Mouse (Mus musculus): ENCODE data around the gene Mast1. TPM values are rescaled to one million over a fixed set of nuclear protein-coding genes. Genes with fewer than 3 reads are reported as not detected.

The Mast1 gene
- 0.29 and 0.31 TPM in 2 replicates for polyA plus RNA-seq (2015; fragmentation: Nextera tagmentation; extraction: Ambion mirVana)

GRCm38 (mm10) chr8:84936962-84937546, at the start of gene Mast1:
Gene Mast1, minus strand, starts transcription at chr8:84937359.

DNA sequence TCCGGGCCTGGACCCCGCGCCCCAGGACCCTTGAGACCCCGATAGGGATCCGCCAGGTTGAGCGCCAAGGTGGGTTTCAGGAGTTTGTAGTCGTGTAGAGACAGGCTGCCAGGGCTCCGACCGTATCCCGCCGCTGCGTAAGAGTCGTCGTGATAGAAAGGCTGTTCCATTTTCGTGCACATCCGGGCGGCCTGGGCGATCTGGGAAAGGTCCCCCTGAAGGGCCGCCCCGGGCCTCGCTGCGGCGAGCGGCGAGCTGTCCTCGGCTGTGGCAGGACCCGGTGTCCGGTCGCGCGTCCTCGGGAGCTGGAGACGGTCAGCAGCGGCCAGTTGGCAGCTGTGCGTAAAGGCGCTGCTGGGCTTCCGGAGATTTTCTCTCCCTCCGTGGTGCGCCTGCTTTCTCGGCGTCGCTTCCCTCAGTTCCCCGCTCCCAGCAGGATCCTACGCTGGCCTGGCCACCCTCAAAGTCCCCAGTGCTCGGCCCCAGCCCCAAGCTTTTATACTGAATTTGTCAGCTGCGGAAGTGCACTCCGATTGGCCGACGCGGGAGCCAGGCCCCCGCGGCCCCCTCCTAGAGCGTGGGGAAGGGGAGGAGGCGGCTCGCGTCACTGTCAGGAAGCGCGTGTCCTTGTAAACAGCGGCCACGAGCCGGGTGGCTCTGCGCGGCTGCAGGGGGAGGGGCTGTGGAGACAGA, 41.2 kb upstream of the Mast1 start, which contains the start of gene Junb:
Junb (minus strand) TSS at position 471 of the 693 bp plus-strand sequence.

DNA sequence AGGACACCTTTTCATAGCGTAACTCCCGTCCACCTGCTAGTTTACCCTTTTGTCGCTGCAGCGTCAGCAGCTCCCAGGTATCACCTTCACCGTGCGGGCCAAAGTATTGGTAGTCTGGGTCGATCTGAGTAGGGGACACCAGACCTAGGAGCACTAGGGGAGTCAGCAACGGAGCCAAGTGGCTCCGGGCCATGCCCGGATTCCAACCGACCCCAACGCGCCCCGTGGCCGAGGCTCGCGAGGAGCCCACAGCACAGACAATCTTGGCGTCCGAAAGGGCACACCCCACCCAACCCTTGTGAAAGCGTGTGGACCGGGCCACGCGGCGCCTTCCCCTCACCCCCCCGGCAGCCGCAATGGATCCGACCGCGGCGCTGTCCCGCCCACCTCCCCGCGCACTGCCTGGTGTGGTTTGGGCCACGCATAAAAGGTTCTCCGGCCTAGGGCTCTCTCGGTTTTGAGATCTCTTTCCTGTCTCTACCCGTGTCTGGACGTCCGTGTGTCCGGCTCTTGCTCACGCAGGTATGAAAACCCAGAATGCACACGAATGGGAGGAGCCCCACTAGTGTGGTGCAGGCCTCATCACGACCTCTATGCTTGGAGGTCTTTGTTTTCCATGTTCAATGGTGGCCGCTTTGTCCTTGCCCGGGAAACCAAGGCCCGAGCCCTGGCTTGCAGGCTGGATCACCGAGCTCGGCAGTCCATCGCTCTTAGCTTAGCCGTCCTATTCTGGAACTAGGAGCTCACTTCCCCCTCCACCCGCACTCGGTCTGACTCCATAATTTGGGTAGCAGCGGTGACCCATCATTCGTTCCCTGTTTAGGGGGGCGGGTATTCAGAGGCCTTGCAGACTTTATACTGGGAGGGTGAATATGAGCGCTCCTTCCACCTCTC, 32.3 kb upstream of the Mast1 start, which contains the start of the genes Gm49661, Prdx2 and Rnaseh2a:
Gm49661 (minus strand) TSS at position 193 of the 894 bp plus-strand sequence.
Prdx2 (plus strand) TSS at position 347 of the 894 bp plus-strand sequence.
Rnaseh2a (minus strand) TSS at position 527 of the 894 bp plus-strand sequence.

GRCm38 (mm10) chr8:84946528-84947240, 9.5 kb upstream of the Mast1 start, which contains the start of gene Rtbdn:
Gene Rtbdn, plus strand, starts transcription at chr8:84946991.

GRCm38 (mm10) chr8:84908421-84909161, 28.6 kb downstream of the Mast1 start, which contains the start of gene Dnase2a:
Gene Dnase2a, plus strand, starts transcription at chr8:84908560.

GRCm38 (mm10) chr8:84901752-84902151, 35.4 kb downstream of the Mast1 start, which contains the start of gene Klf1:
Gene Klf1, plus strand, starts transcription at chr8:84901928.

DNA sequence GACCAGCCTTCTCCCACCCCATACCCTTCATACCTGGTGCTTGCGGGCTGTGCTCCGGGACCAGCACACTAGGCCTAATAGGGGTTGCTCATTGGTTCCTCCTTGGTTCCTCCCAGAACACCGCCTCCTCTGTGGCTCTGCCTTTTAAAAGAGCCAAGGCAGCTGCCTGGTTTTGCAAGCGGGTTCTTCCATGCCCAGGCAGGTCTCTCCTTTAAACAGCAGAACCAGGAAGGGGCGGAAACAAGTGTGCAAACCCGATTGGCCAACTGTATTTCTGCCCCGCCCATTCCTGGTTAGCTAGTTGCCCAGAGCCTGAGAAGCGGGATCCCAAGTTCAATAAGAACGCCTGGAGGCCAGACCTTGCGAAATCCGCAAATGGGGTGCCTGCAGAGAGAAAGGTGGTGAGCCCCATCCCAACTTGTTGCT, 43.4 kb downstream of the Mast1 start, which contains the start of gene Gcdh:
Gcdh (minus strand) TSS at position 213 of the 426 bp plus-strand sequence.

DNA sequence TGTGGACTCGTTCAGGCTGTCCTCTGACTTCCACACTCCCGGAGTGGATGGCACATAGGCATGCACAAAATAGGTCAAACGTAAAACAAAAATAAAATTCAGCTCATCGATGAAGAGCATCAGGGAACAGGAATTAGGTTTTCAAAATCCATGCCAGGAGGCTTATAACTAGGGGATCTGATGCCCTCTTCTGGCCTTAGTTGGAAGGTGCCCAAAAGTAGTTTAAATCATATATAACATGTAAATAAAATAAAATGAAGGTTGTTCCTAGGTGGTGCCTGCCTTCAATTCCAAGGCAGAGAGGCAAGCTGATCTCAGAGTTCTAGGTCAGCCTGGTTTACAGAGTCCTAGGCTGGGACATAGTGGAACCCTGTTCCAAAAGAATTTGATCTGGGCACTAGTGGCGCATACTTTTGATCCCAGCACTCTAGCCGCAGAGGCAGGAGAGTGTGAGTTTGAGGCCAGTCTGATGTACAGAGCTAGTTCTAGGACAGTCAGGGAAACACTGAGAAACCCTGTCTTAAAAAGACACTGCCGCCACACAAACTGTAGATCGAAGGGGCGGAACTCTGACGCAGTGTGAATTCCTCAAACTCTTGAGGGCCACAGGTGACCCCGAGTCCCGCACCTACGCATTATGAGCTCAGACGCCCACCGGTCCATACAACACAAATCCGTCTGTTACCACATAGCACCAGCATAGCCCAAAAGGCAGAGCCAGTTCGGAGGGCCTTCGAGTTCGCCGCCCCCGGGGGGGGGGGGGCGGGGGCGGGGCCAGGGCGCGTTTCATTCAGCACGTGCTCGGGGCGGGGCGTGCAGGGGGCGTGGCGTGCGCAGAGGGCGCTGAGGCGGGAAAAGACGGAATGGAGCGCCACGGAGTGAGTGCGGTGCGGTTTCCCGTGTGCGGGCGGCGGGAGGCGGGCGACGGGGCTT, 65.5 kb downstream of the Mast1 start, which contains the start of gene Syce2:
Syce2 (plus strand) TSS at position 736 of the 933 bp plus-strand sequence.

Small RNAs within 50 kb of the gene (microRNA-seq; reads per million reads assigned to microRNA genes)
- gene Gm24197 (not detected), gene Mir7069 (not detected)

Other genes starting within 250 kb of the Mast1 start
- gene Nacc1, start 249.5 kb downstream of the Mast1 start, polyA plus RNA-seq (2015; fragmentation: Nextera tagmentation; extraction: Ambion mirVana): 9.3 and 10.3 TPM in 2 replicates
- gene Lyl1, start 235.9 kb downstream of the Mast1 start, polyA plus RNA-seq (2015; fragmentation: Nextera tagmentation; extraction: Ambion mirVana): 4.1 and 5.5 TPM in 2 replicates
- gene G430095P16Rik, start 214.4 kb downstream of the Mast1 start, polyA plus RNA-seq (2015; fragmentation: Nextera tagmentation; extraction: Ambion mirVana): 2.8 and 3.3 TPM in 2 replicates
- gene Nfix, start 137.0 kb downstream of the Mast1 start, polyA plus RNA-seq (2015; fragmentation: Nextera tagmentation; extraction: Ambion mirVana): 33.7 and 35.4 TPM in 2 replicates
- gene Dand5, start 114.5 kb downstream of the Mast1 start, polyA plus RNA-seq (2015; fragmentation: Nextera tagmentation; extraction: Ambion mirVana): 1.9 and 3.5 TPM in 2 replicates
- 28.0 and 29.7 TPM in 2 replicates for gene Gadd45gip1, start 105.8 kb downstream of the Mast1 start, polyA plus RNA-seq (2015; fragmentation: Nextera tagmentation; extraction: Ambion mirVana)
- gene Rad23a, start 96.7 kb downstream of the Mast1 start, polyA plus RNA-seq (2015; fragmentation: Nextera tagmentation; extraction: Ambion mirVana): 83.9 and 85.7 TPM in 2 replicates
- gene Calr, start 90.4 kb downstream of the Mast1 start, polyA plus RNA-seq (2015; fragmentation: Nextera tagmentation; extraction: Ambion mirVana): 351 and 422 TPM in 2 replicates
- gene Farsa, start 80.4 kb downstream of the Mast1 start, polyA plus RNA-seq (2015; fragmentation: Nextera tagmentation; extraction: Ambion mirVana): 41.1 and 45.6 TPM in 2 replicates
- gene Syce2, start 65.2 kb downstream of the Mast1 start, polyA plus RNA-seq (2015; fragmentation: Nextera tagmentation; extraction: Ambion mirVana): 15.2 and 20.5 TPM in 2 replicates
- 14.2 and 14.6 TPM in 2 replicates for gene Gcdh, start 43.4 kb downstream of the Mast1 start, polyA plus RNA-seq (2015; fragmentation: Nextera tagmentation; extraction: Ambion mirVana)
- 0.18 and 0.27 TPM in 2 replicates for gene Klf1, start 35.4 kb downstream of the Mast1 start, polyA plus RNA-seq (2015; fragmentation: Nextera tagmentation; extraction: Ambion mirVana)
- 12.4 and 16.0 TPM in 2 replicates for gene Dnase2a, start 28.8 kb downstream of the Mast1 start, polyA plus RNA-seq (2015; fragmentation: Nextera tagmentation; extraction: Ambion mirVana)
- gene Rtbdn, start 9.6 kb upstream of the Mast1 start, polyA plus RNA-seq (2015; fragmentation: Nextera tagmentation; extraction: Ambion mirVana): 0.13 TPM in 1 of 2 replicates, not detected in the other
- gene Gm49661, start 32.1 kb upstream of the Mast1 start, polyA plus RNA-seq (2015; fragmentation: Nextera tagmentation; extraction: Ambion mirVana): 0.68 TPM in 1 of 2 replicates, not detected in the other
- 273 and 312 TPM in 2 replicates for gene Prdx2, start 32.2 kb upstream of the Mast1 start, polyA plus RNA-seq (2015; fragmentation: Nextera tagmentation; extraction: Ambion mirVana)
- gene Rnaseh2a, start 32.4 kb upstream of the Mast1 start, polyA plus RNA-seq (2015; fragmentation: Nextera tagmentation; extraction: Ambion mirVana): 64.5 and 71.3 TPM in 2 replicates
- gene Junb, start 41.4 kb upstream of the Mast1 start, polyA plus RNA-seq (2015; fragmentation: Nextera tagmentation; extraction: Ambion mirVana): 87.6 and 102 TPM in 2 replicates
- gene Hook2, start 53.2 kb upstream of the Mast1 start, polyA plus RNA-seq (2015; fragmentation: Nextera tagmentation; extraction: Ambion mirVana): 20.5 and 20.7 TPM in 2 replicates
- gene Best2, start 77.2 kb upstream of the Mast1 start, polyA plus RNA-seq (2015; fragmentation: Nextera tagmentation; extraction: Ambion mirVana): not detected in 2 replicates
- 65.8 and 66.1 TPM in 2 replicates for gene Asna1, start 87.9 kb upstream of the Mast1 start, polyA plus RNA-seq (2015; fragmentation: Nextera tagmentation; extraction: Ambion mirVana)
- gene Trir, start 89.5 kb upstream of the Mast1 start, polyA plus RNA-seq (2015; fragmentation: Nextera tagmentation; extraction: Ambion mirVana): 79.0 and 83.5 TPM in 2 replicates
- gene Tnpo2, start 99.6 kb upstream of the Mast1 start, polyA plus RNA-seq (2015; fragmentation: Nextera tagmentation; extraction: Ambion mirVana): 23.5 and 26.1 TPM in 2 replicates
- gene Fbxw9, start 122.7 kb upstream of the Mast1 start, polyA plus RNA-seq (2015; fragmentation: Nextera tagmentation; extraction: Ambion mirVana): 32.7 and 34.1 TPM in 2 replicates
- not detected in 2 replicates for gene Gm5741, start 130.6 kb upstream of the Mast1 start, polyA plus RNA-seq (2015; fragmentation: Nextera tagmentation; extraction: Ambion mirVana)
- 35.2 and 40.8 TPM in 2 replicates for gene Dhps, start 134.4 kb upstream of the Mast1 start, polyA plus RNA-seq (2015; fragmentation: Nextera tagmentation; extraction: Ambion mirVana)
- 111 and 116 TPM in 2 replicates for gene Wdr83os, start 143.4 kb upstream of the Mast1 start, polyA plus RNA-seq (2015; fragmentation: Nextera tagmentation; extraction: Ambion mirVana)
- 22.6 and 23.3 TPM in 2 replicates for gene Wdr83, start 143.9 kb upstream of the Mast1 start, polyA plus RNA-seq (2015; fragmentation: Nextera tagmentation; extraction: Ambion mirVana)
- gene Man2b1, start 145.9 kb upstream of the Mast1 start, polyA plus RNA-seq (2015; fragmentation: Nextera tagmentation; extraction: Ambion mirVana): 31.1 and 48.4 TPM in 2 replicates
- gene Zfp791, start 185.7 kb upstream of the Mast1 start, polyA plus RNA-seq (2015; fragmentation: Nextera tagmentation; extraction: Ambion mirVana): 1.5 and 1.9 TPM in 2 replicates
- not detected in 2 replicates for gene Cks1brt, start 214.6 kb upstream of the Mast1 start, polyA plus RNA-seq (2015; fragmentation: Nextera tagmentation; extraction: Ambion mirVana)